Mouse (Mus musculus): Measurements from ENCODE around the gene Tufm. TPM values are rescaled to one million over a fixed set of nuclear protein-coding genes. Genes with fewer than 3 reads are reported as not detected.

Tufm gene
- polyA plus RNA-seq, 1 experiment from 2014 or later = 77.5 TPM

DNA sequence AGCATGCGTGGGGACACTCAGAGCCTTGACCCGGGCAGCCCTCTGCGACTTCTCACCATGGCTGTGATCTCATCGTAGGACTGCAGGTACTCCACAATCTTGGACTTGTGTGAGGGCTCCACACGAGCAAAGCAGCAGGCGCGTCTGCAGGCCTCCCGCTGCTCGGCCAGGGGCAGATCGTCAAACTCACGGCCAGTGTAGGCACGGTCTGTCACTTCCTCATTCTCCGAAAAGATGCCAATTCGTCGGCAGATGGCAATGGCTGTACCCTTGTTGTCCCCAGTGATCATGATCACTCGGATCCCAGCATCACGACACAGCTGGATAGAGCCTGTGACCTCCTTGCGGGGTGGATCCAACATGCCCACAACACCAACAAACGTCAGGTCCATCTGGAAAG, 38.7 kb upstream of the Tufm start:
- ATAC-seq (ENCODE audit: low FRiP score, low TSS enrichment) (no peak), DNase-seq (ENCODE audit: low spot score) (no peak)
- no peak overlapping the region for H3K4me2 ChIP-seq (replicated peaks; ENCODE audit: low read depth)
- H3K27ac ChIP-seq (replicated peaks) = no peak overlapping the region
- peaks cover 22% of the 10 kb centered on the region for H3K36me3 ChIP-seq (ENCODE audit: control insufficient read depth, insufficient read depth, low read length)
- 89% methylated on average over 19 of the region's 19 CpGs for WGBS
- H3K9me3 ChIP-seq (ENCODE audit: control insufficient read depth, low read length) = no peaks in the 10 kb centered on the region
- no peak overlapping the region for H3K9ac ChIP-seq (ENCODE audit: low read length)
- H3K27me3 ChIP-seq (ENCODE audit: control insufficient read depth, insufficient read depth, low read length) = no peaks in the 10 kb centered on the region
- H3K4me3 ChIP-seq (ENCODE audit: low read depth, low read length) = no peak overlapping the region
- H3K4me1 ChIP-seq (replicated peaks; ENCODE audit: control insufficient read depth, insufficient read depth) = no peaks in the 10 kb centered on the region
- TF ChIP-seq EP300 (optimal IDR thresholded peaks at IDR 0.05) (no peak), CTCF (IDR thresholded peaks at IDR 0.05; ENCODE audit: low read depth) (no peak)

DNA sequence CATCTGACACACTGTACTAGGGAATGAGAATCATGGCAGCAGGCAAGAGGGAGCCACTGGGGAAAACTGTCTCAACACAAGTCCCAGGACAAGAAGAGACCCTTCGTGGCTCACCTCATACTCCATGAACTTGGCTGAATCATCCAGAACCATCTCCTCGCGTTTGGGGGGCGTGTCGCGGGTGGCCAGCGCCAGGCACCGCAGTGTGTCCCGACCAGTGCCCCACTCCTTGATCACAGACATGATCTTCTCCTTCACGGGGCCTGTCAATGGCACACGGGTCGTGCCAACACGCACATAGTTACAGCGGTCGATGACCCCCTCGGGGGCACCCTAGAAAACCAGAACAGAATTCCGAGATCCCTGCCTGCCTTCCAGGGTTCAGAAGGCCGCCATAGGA, 37.2 kb upstream of the Tufm start:
- peaks cover 12% of the 10 kb centered on the region for H3K36me3 ChIP-seq (ENCODE audit: control insufficient read depth, insufficient read depth, low read length)
- DNase-seq (ENCODE audit: low spot score) (no peak), ATAC-seq (ENCODE audit: low FRiP score, low TSS enrichment) (no peak)
- no peak overlapping the region for H3K27ac ChIP-seq (replicated peaks)
- no peaks in the 10 kb centered on the region for H3K4me1 ChIP-seq (replicated peaks; ENCODE audit: control insufficient read depth, insufficient read depth)
- 86% methylated on average over 18 of the region's 18 CpGs for WGBS
- no peak overlapping the region for H3K4me3 ChIP-seq (ENCODE audit: low read depth, low read length)
- TF ChIP-seq EP300 (optimal IDR thresholded peaks at IDR 0.05) (no peak), CTCF (IDR thresholded peaks at IDR 0.05; ENCODE audit: low read depth) (no peak)
- H3K9me3 ChIP-seq (ENCODE audit: control insufficient read depth, low read length) = no peaks in the 10 kb centered on the region
- no peak overlapping the region for H3K4me2 ChIP-seq (replicated peaks; ENCODE audit: low read depth)
- no peaks in the 10 kb centered on the region for H3K27me3 ChIP-seq (ENCODE audit: control insufficient read depth, insufficient read depth, low read length)
- H3K9ac ChIP-seq (ENCODE audit: low read length) = no peak overlapping the region

- Histone ChIP-seq H3K4me1 (replicated peaks; ENCODE audit: control insufficient read depth, insufficient read depth) (no peaks in the 10 kb centered on the region), H3K9ac (ENCODE audit: low read length) (no peak overlapping the region), H3K27ac (replicated peaks) (no peak overlapping the region), H3K4me2 (replicated peaks; ENCODE audit: low read depth) (no peak overlapping the region), H3K4me3 (ENCODE audit: low read depth, low read length) (no peak overlapping the region), H3K36me3 (ENCODE audit: control insufficient read depth, insufficient read depth, low read length) (peaks cover 7% of the 10 kb centered on the region), H3K9me3 (ENCODE audit: control insufficient read depth, low read length) (no peaks in the 10 kb centered on the region), H3K27me3 (ENCODE audit: control insufficient read depth, insufficient read depth, low read length) (no peaks in the 10 kb centered on the region)
- TF ChIP-seq EP300 (optimal IDR thresholded peaks at IDR 0.05) (no peak), CTCF (IDR thresholded peaks at IDR 0.05; ENCODE audit: low read depth) (no peak)
- WGBS = 85% methylated on average over 6 of the region's 6 CpGs
- DNase-seq (ENCODE audit: low spot score) (no peak), ATAC-seq (ENCODE audit: low FRiP score, low TSS enrichment) (no peak)
These were observed 36.5 kb upstream of the Tufm start for GRCm38 (mm10) chr7:126450641-126451040.

DNA sequence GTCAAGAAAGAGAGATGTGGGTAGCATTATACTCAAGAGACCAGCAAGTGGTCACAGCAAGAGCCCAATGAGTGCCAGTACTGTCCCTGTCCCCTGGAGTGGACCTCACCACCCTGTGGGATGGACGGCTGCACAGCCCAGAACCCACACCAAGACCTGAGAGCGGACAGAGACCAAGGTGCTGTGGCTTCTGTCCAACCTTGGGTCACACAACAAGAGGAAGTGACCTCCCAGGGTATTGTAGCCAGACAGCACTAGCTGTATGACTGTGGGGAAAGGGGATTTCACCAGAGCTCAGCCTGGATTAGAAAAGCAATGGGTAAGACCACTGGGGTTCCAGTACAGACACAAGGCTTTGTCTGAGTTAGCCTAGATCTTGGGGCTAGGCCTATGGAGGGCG, 34.9 kb upstream of the Tufm start:
- ATAC-seq (ENCODE audit: low FRiP score, low TSS enrichment) = no peak
- no peak overlapping the region for H3K9ac ChIP-seq (ENCODE audit: low read length)
- 92% methylated on average over 3 of the region's 3 CpGs for WGBS
- H3K36me3 ChIP-seq (ENCODE audit: control insufficient read depth, insufficient read depth, low read length) = no peaks in the 10 kb centered on the region; the same call in 1 of the 2 replicates
- H3K4me3 ChIP-seq (ENCODE audit: low read depth, low read length) = no peak overlapping the region
- no peaks in the 10 kb centered on the region for H3K27me3 ChIP-seq (ENCODE audit: control insufficient read depth, insufficient read depth, low read length)
- no peak for DNase-seq (ENCODE audit: low spot score)
- H3K4me2 ChIP-seq (replicated peaks; ENCODE audit: low read depth) = no peak overlapping the region
- no peaks in the 10 kb centered on the region for H3K4me1 ChIP-seq (replicated peaks; ENCODE audit: control insufficient read depth, insufficient read depth)
- H3K9me3 ChIP-seq (ENCODE audit: control insufficient read depth, low read length) = no peaks in the 10 kb centered on the region
- H3K27ac ChIP-seq (replicated peaks) = no peak overlapping the region
- TF ChIP-seq EP300 (optimal IDR thresholded peaks at IDR 0.05) = no peak
- TF ChIP-seq CTCF (IDR thresholded peaks at IDR 0.05; ENCODE audit: low read depth) = no peak

GRCm38 (mm10) chr7:126453861-126454260, 33.3 kb upstream of the Tufm start:
- no peak overlapping the region for H3K4me3 ChIP-seq (ENCODE audit: low read depth, low read length)
- no peak overlapping the region for H3K27ac ChIP-seq (replicated peaks)
- TF ChIP-seq EP300 (optimal IDR thresholded peaks at IDR 0.05) (no peak), CTCF (IDR thresholded peaks at IDR 0.05; ENCODE audit: low read depth) (no peak)
- WGBS = 46% methylated on average over 7 of the region's 7 CpGs
- DNase-seq (ENCODE audit: low spot score) = no peak
- H3K27me3 ChIP-seq (ENCODE audit: control insufficient read depth, insufficient read depth, low read length) = no peaks in the 10 kb centered on the region
- no peak for ATAC-seq (ENCODE audit: low FRiP score, low TSS enrichment)
- H3K9me3 ChIP-seq (ENCODE audit: control insufficient read depth, low read length) = no peaks in the 10 kb centered on the region
- H3K36me3 ChIP-seq (ENCODE audit: control insufficient read depth, insufficient read depth, low read length) = no peaks in the 10 kb centered on the region
- no peak overlapping the region for H3K9ac ChIP-seq (ENCODE audit: low read length)
- H3K4me2 ChIP-seq (replicated peaks; ENCODE audit: low read depth) = no peak overlapping the region
- H3K4me1 ChIP-seq (replicated peaks; ENCODE audit: control insufficient read depth, insufficient read depth) = no peaks in the 10 kb centered on the region

DNA sequence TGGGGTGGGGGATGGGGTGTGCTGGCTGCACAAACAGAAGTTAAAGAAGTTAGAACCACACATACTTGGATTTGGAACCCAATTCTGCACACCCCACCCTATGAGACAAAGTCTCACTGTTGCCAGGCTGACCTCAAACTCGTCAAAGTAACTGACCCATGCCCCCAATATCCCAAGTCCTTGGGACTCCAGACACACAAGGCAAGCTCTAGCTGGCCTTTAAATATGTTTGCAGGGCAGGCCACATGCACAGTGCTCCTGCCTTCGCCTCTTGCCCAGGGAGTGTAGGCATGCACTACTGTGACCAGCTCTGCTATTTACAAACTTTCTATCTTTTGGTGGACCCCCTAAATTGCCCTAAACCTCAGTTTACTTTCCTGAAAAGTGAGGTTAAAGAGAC, 31.9 kb upstream of the Tufm start:
- no peaks in the 10 kb centered on the region for H3K27me3 ChIP-seq (ENCODE audit: control insufficient read depth, insufficient read depth, low read length)
- no peaks in the 10 kb centered on the region for H3K9me3 ChIP-seq (ENCODE audit: control insufficient read depth, low read length)
- H3K9ac ChIP-seq (ENCODE audit: low read length) = no peak overlapping the region
- no peaks in the 10 kb centered on the region for H3K36me3 ChIP-seq (ENCODE audit: control insufficient read depth, insufficient read depth, low read length)
- no peaks in the 10 kb centered on the region for H3K4me1 ChIP-seq (replicated peaks; ENCODE audit: control insufficient read depth, insufficient read depth)
- WGBS = 67% methylated on average over 2 of the region's 2 CpGs
- no peak overlapping the region for H3K4me3 ChIP-seq (ENCODE audit: low read depth, low read length)
- ATAC-seq (ENCODE audit: low FRiP score, low TSS enrichment) (no peak), DNase-seq (ENCODE audit: low spot score) (no peak)
- H3K4me2 ChIP-seq (replicated peaks; ENCODE audit: low read depth) = no peak overlapping the region
- TF ChIP-seq EP300 (optimal IDR thresholded peaks at IDR 0.05) (no peak), CTCF (IDR thresholded peaks at IDR 0.05; ENCODE audit: low read depth) (no peak)
- no peak overlapping the region for H3K27ac ChIP-seq (replicated peaks)

Measured in stomach, postnatal 0 days (tissue).